Mouse (Mus musculus): ENCODE data around the gene Chst11.
"Not testable (repeated sequence)": the region's sequence is repeated elsewhere in the genome, so short reads cannot be mapped to it uniquely, and the experiment has no call there.

Gene Chst11

DNA sequence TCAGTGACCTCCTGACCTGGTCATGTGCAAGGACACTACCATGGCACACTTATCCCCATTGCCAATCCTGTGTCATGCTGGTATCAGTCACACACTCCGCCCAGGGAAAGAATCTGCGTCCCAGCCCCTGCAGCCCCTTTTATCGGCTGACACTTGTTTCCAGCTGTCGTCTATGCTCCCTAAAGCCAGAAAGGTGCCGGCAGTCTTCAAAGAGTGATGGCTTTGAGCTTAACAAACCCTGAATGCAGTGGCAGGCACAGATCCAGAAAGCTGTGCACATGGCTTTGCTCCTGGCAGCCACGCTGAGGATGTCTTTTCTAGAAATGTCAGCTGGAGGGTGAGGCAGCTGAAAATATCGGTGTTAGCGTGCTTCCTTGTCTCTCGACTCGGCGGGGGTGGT, 131.6 kb downstream of the Chst11 start:
- peak; percentile 35 for DNase-seq

- peak; percentile 45 for DNase-seq
Measured at GRCm38 (mm10) chr10:83117851-83118250, 132.6 kb downstream of the Chst11 start.

DNA sequence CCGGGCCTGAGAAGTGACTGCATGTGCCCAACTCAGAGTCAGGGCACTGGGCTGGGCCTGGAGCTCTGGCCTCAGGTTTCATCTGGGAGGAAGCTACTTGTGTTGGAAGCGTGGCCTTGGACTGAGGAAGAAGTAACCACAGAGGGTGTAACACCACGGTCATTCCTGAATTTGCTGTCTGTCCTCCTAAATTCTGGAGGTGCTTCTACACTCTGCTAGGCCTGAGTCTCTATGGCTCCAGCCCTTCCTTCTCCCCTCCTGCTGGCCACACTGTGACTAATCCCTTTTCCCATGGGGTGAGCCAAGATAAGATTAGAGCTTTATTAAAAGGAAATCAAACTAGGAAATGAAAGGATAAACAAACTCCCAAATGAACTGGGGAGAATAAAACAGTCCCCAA, 133.3 kb downstream of the Chst11 start:
- no peak for DNase-seq

- no peak for DNase-seq
Measured at GRCm38 (mm10) chr10:83119016-83119415, 133.7 kb downstream of the Chst11 start.

DNA sequence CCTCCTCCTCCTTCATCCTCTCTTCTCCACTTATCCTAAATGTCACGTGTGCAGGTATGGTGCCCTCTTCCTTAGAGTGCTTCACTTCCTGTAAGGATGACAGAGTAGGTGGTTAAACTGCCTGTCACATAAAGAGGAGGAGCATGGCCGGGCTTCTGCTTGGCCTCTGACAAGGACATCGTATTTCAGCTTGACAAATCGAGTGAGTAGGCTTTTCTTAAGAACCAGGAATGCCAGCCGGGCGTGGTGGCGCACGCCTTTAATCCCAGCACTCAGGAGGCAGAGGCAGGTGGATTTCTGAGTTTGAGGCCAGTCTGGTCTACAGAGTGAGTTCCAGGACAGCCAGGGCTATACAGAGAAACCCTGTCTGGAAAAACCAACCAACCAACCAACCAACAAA, 134.2 kb downstream of the Chst11 start:
- not testable (repeated sequence) for DNase-seq

DNA sequence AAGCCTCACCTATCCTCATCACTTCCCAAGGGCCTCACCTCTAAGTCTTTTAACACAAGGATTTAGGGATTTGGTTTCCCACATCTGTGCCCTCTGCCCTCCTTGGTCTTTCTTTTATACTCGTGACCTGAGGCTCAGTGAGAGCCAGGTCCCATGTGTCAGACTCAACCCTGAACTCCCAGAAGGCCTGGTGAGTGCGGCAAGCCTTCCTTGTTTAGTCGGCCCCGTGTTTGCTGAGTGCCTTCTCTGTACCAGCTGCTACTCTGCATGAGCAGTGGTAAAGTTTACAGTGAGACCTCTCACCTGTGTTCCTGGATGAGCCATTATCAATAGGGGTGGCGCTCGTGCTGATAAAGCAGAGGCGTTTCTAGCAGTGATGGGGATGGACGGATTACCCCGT, 134.6 kb downstream of the Chst11 start:
- no peak for DNase-seq

GRCm38 (mm10) chr10:83120938-83121337, 135.6 kb downstream of the Chst11 start:
- no peak for DNase-seq

DNA sequence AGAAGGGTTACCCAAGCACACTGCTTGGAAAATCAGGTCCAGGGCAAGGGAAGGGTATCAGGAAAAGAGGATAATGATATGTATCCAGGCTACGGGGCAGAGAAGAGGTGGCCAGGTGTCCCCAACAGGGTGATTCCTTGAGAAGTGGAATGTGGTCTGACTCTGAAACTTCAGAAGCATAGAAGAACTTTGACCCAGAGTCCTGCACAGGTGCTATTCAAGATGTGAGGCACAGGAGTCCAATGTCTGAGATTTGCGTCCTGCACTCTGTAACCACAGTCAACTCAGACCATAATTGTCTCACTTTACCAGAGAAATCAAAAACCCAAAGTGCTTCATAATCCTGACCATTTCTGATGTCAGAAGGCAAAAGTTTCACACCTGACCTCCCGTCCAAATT, 139.3 kb downstream of the Chst11 start:
- no peak for DNase-seq

DNA sequence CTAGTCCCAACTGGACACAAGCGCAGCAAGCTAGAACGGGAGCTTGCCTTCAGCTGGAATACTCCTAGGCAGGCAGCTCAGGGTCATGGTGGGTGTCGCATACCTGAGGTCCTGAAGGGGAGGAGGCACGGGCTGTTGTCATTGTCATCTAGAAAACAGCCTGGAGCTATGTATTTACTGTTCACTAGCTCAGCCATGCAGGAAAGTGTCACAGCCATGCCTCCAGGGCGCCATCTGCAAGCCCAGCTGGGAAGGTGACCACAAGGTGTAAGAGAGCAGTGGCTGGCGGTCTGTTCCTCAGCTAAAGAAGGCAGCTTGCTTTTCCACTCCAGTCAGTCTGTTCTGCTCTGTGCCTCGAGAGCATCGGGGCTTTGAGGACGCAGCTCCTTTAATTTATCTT, 141.1 kb downstream of the Chst11 start:
- DNase-seq: no peak

DNA sequence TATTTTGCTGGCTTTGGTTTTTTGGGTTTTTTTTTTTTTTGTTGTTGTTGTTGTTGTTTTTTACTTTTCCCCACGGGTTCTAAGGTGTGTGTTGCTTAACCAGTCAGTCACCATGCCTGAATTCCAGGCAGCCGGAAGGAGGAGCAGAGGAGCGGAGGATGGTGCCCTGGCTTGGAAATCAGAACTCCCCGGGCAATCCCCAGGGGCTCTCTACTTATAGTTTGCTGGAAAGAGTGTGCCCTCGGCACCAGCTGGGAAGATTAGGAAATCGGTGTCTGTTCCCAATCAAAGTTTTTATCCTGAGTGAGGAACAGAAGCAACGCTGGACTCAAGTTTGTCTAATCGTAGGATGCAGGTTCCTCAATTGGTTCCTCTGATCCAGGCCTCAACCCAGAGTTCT, 143.1 kb downstream of the Chst11 start:
- no peak for DNase-seq

DNA sequence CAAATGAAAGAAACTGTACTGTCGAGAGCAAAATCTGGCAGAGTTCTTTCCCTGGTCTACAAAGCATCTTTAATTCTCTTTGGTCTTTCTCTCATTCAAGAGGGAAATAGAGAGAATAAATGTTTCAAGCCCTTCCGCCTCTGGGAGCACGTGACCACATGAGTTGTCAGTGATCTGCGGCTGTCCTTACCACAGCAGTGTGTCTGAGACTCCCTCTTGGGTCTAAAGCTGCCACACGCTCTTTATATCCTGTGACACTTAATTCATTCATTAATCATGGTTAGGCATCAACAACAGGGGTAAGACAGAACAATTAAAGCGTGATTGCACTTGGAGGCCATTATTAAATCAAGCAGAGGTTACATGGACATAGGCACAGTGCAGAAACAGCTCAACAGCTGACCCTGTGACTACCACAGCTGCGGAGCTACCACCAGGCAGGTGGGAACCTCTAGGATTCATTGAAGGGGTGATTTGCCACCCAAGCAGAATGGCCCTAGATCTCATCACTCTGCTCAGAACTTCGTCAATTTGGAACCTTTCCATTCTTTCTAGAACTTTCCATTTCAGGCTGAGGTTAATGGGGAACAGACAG, 144.4 kb downstream of the Chst11 start:
- DNase-seq: no peak

DNA sequence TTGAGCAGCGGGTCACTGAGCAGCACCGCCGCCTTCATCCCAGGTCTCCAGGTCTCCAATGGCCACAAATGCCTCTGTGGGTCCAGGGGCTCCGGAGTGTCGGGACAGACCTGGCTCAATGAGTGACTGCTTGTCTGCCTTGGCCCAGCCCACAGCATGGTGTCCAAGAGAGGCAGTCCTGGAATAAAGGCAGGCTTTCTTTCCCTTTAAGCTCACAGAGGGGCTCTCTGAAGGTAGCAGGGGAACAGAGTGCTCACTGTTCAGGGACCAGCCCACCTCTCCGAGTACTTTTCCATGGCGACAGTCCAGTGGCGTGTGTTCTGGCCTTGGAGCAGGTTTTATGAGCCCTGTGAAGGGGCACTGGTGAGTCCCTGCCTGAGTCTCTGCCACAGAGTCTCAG, 145.3 kb downstream of the Chst11 start:
- DNase-seq: no peak

- DNase-seq: no peak
Measured at GRCm38 (mm10) chr10:83131884-83132283, 146.6 kb downstream of the Chst11 start.

- DNase-seq: no peak
Measured at GRCm38 (mm10) chr10:83133866-83134570, 148.7 kb downstream of the Chst11 start.

GRCm38 (mm10) chr10:83134896-83135295, 149.6 kb downstream of the Chst11 start:
- no peak for DNase-seq

GRCm38 (mm10) chr10:83135963-83136362, 150.7 kb downstream of the Chst11 start:
- no peak for DNase-seq

- no peak for DNase-seq
Measured at GRCm38 (mm10) chr10:83137103-83137502, 151.8 kb downstream of the Chst11 start.

DNA sequence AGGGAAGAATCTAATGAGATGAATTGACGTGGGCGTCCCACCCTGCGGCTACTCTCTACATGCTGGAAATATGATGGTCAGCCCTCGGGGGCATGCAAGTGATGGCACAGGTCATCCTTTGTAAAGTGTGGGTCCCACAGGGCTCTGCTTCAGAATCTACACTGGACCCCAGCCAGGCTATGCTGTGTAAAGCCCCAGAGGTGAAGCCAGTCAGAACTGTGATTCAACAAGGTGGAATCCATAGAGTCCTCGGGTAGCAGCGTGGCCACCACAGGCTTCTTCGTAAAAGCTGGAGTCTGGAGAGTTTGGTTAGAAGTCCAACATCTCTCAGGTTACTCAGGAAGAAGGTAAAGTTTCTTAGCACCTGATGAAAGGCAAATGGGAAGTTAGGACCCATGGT, 154.0 kb downstream of the Chst11 start:
- no peak for DNase-seq

DNA sequence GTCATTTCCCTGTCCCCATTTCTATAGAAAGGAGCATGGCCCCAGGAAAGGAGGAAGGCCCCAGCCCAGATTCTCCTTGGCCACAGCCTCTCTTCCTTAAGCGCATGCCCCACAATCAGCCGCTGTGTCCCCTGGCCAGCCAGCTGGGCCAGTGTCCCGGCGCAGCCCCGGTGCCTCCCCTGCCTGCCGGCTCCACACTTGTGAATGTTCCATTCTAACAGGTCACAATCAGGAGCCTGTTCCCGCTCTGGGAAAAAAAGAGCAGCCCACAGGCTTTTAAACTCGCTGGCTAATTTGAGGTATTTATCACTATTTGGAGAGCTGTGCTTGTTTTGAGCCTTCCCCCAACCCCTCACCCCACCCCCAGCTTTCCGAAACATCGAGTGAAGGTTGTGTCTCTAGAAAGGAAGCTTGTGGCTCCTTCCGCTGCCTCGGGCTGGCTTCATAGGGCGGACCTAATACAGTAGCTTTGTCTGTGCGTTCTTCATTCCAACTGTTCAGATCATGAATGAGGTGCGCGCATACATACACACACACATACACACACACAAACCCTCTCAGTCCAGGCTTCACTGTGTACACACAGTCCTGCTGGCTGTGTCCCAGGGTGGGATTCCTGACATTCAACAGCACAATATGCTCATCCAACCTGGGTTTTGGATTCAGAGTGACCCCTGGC, 155.1 kb downstream of the Chst11 start:
- DNase-seq: no peak

GRCm38 (mm10) chr10:83141434-83141833, 156.1 kb downstream of the Chst11 start:
- no peak for DNase-seq

- DNase-seq: no peak
Measured at GRCm38 (mm10) chr10:83143049-83143448, 157.8 kb downstream of the Chst11 start.

DNA sequence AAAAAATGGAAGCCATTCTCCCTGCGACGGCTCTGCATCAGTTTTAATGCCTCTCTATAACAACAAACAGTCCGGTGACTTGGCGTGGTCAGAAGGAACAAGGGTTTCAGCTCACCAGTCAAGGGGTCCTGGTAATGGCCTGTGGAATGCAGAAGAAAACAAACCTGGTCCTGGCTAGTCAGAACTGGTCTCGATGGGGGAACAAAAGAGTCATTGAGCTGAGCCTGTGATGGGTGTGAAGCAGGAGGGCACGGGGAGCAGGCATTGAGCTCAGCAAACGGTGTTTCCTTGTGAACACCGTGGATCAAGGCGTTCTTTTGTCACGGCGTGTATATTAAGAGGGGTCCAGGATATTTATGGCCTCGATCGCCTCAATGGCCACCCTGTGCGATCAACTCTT, 160.5 kb downstream of the Chst11 start:
- no peak for DNase-seq

GRCm38 (mm10) chr10:83149342-83150178, 164.3 kb downstream of the Chst11 start:
- no peak for DNase-seq

Data from thymus, postnatal 25 days (tissue).